Mouse (Mus musculus) activated CD4-positive, CD25-positive, alpha-beta regulatory T cell, adult 4 months (primary cell): ENCODE measurements around the gene Farp2. TPM values are rescaled to one million over a fixed set of nuclear protein-coding genes. Genes with fewer than 3 reads are reported as not detected.
"Not testable (repeated sequence)": the region's sequence is repeated elsewhere in the genome, so short reads cannot be mapped to it uniquely, and the experiment has no call there.

Experiments
- ATAC-seq: one replicate; pipeline ENCODE4 v1.8.0; 2017
- polyA plus RNA-seq, 2 experiments: library from polyadenylated mRNA; unstranded; fragments of 100-300 nt; shearing (Covaris generic); gene quantifications; one replicate each; pipeline ENCODE4 v1.2.1; 2017

Gene Farp2
- polyA plus RNA-seq, 2 experiments from 2014 or later = 0.61 to 0.76 TPM

DNA sequence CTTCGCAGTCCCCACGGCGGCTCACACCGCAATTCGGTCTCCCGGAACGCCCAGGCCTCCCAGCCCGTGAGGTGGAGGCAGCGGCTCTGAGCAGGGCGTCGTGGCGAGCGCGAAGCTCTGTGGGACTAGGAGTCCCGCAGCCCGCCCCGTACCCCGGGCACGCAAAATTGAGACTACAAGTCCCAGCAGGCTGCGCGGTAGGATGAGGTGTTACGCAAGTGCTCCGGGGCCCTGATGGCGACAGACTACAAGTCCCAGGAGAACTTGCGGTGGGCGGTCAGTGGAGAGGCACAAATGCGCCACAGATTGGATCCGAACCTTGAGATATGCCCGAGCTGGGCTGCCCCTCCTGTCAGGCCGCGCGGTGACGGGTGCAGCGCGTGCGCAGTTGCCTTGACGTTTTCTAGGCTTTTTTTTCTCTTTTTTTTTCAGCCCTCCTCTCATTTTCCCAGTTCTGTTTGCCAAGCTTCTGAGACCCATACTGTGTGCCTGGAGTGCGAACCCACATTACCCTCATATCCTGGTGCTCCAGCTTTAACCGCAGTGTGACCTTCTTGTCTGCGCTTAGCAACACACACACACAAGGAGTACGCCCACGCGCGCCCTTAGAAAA lies 123.8 kb downstream of the Farp2 start:
- peak; percentile 99 for ATAC-seq

DNA sequence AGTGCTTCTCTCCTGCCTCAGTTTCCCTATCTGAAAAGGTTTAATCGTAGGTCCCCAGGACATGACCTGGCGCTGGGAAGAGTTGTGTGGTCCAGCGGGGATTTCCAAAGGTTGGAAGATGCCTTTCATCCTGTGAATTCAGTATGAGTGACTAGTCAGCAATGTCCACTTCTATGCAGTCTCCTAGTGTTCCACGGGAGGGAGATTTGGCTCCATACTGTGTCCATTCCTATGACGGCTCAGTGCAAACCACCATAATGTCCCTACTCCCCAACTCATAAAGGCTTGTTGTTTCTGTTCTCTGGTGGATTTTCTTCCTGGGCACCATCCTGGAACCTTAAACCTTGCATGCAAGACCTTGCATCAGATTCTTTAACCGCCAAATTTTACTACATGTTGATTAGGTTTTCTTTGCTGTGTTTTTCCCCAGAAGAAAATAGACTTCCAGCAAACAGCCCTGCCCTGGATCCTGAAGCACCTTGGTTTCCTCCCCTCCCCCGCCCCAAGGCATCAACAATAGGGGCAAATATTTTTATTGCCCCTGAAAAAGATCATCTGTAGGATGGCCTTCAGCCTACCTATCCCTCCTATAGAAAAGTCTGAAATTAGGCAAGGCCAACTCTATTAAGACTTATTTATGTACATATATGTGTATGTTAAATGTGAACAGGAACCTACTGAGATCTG lies 124.5 kb downstream of the Farp2 start:
- ATAC-seq = no peak

DNA sequence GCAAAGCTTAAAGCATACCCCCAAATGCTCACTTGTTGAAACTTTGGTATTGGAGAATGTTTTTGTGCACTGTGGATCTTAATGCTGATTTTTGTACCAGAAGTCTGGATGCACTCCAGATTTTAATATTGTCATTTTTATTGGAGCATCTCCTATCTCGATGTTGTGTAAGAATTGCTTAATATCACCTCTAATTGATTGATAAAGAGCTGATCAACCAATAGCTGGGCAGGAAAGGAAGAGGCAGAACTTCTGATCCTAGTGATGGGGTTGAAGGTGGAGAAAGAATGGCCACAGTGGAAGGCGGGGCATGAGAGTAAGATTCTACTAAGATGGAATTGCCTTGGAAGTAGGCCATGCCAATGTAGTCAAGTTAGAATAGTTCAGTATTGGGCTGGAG lies 130.1 kb downstream of the Farp2 start:
- no peak for ATAC-seq

DNA sequence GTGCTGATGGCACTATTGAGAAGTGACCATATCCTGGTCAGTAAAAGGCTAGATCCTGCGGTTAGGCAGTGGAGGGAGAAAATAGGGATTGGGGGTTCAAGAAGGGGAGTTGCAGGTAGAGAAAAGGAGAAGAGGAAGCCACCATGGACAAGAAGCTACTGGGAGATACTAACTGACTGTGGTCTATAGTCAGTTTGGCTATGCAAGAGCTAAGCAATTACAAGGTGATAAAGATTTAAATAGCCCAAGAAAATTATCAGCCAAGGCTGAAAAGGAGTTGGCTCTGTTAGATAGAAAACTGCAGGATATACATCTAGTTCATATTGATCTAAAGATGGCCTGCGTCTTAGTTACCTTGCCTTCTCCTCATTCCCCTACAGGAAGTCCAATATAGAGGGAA lies 130.8 kb downstream of the Farp2 start:
- ATAC-seq = no peak

DNA sequence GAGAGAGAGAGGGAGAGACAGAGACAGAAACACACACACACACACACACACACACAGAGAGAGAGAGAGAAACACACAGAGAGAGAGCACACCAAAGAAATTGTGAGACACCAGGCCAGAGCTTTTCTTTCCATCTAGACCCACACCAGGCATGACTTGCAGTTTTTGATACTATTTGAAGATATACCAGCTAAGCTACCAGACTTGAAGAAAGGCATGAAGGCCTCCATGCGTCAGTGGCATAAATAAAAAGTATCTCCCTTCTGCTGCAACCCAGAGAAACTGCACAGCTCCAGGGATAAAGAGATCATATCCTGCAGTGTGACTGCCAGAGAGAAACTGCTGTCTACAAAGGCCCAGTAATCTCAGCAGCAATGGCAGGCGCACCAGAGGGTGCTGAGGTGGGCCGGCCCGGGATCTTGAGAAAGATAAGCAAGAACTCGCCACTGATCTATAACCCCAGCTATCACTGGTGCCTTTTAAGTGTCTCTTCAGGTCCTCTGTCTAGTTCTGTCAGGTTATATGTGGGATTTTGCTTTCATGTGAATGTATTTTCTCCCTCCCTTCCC lies 137.8 kb downstream of the Farp2 start:
- no peak for ATAC-seq

DNA sequence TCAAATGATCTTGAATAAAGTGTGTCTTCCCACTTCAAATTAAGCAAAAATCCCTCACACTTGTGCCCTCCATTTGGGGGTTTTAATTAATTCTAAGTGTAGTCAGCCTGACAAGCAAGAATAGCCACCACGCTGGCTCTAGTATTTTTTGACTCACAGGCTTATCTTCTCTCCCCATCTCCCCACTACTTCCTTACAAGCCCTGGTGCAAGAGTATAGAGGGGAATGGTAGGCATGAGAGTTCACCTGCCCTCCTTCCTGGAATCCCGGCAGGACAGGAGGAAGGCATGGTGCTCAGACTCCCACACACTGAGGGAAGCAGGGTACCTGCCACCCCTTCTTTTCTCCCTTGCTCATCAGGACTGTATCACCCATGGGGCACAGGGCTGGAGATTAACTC lies 142.4 kb downstream of the Farp2 start:
- ATAC-seq = no peak

DNA sequence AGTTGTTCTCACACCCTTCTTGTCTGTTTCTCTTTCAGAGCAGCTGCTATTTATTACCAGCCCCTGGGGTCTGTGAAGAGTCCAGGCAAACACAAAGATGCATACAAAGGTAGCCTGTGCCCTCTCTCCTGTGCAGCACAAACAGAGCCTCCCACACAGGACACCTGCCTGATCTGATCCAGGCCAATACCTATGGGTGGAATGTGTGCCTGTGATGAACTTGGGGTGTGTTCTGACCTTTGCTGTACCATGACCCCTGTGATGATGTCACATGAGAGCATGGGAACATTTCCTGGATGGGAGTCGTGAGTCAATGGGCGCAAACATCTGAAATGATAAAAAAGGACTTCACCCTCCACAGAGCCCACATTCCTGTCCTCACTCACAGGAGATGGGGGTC lies 142.9 kb downstream of the Farp2 start:
- no peak for ATAC-seq

DNA sequence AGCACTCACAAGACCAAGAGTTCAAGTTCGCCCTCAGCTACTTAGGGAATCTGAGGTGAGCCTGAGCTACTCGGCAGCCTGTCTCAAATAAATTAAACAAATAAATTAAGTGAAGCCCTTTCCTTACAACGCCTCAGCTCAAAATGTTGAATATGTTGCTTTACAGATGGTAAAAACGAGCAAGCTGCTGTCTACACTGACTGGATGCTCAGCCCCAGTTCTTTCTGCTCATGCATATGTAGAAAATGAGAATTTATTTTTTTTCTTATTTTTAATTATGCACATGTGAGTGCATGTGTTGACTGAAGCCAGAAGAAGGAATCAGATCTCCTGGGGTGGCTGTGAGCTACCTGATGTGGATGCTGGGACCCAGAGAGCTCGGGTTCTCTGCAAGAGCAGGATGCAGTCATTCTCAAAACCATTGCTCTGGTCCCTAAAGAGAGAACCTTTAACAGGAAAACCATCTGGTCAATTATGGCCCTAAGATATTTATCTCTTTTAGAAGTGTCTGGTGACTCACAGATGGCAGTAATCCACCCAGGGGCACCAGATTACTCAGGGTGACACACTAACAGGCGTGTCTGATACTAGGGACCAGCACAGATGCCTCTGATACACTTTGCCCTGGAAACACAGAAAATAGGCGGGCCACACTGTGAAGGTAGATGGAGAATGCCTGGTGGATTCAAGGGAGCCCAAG lies 144.6 kb downstream of the Farp2 start:
- no peak for ATAC-seq

DNA sequence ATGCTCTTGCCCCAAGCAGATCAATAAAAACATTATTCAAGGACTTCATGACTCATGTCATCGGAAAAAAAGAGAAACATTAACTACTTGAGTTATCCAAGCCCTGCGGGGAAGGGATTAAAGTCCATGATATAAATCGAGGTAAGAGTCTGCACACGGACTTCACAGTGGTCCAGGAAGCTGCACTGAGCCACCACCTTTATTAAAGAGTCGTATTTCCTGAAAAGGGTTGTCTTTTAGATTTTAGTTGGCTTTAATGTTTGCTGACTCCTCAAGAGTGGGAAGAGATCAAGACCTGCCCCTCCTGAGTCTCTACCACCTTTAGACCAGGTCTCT lies 145.1 kb downstream of the Farp2 start:
- no peak for ATAC-seq

DNA sequence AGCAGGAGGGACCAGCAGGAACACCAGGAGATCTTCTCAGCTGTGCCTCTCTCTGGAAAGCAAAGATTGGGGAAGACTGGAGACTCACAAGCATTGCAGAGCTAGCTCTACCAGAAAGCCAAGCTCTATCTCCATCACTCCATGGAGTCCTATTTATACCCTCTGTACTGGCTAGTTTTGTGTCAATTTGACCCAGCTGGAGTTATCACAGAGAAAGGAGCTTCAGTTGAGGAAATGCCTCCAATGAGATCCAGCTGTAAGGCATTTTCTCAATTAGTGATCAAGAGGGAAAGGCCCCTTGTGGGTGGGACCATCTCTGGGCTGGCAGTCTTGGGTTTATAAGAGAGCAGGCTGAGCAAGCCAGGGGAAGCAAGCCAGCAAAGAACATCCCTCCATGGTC lies 146.7 kb downstream of the Farp2 start, which contains the start of gene Stk25:
Stk25 (minus strand) TSS at position 101 of the 400 bp plus-strand sequence.
- not testable (repeated sequence) for ATAC-seq

DNA sequence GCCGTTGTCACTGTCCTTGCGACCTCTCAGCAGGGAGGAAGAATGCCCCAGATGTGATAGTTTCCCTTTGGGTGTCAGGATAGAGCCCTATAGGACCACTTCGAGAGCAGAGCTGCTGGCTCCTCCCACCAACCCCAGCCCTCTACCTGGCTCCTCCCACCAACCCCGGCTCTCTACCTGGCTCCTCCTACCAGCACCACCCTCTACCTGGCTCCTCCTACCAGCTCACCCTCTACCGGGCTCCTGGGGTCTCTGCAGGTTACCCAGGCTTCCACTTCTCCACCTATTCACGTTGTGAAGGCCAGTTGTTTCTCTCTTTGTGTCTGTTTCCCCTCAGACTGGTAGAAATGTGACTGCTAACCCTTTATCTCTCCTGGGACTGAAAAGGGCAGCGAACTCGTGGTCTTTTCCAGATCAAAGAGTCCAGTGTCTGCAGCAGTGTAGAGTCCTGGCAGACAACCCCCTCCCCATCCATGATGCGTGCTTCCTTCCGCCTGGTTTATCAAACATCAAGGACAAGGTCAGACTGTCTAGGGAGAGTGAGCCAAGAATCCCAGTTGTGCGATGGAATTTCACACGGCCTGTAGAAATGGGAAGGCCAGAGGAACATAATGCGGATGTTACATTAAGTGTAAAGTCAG lies 156.0 kb downstream of the Farp2 start:
- ATAC-seq = no peak

DNA sequence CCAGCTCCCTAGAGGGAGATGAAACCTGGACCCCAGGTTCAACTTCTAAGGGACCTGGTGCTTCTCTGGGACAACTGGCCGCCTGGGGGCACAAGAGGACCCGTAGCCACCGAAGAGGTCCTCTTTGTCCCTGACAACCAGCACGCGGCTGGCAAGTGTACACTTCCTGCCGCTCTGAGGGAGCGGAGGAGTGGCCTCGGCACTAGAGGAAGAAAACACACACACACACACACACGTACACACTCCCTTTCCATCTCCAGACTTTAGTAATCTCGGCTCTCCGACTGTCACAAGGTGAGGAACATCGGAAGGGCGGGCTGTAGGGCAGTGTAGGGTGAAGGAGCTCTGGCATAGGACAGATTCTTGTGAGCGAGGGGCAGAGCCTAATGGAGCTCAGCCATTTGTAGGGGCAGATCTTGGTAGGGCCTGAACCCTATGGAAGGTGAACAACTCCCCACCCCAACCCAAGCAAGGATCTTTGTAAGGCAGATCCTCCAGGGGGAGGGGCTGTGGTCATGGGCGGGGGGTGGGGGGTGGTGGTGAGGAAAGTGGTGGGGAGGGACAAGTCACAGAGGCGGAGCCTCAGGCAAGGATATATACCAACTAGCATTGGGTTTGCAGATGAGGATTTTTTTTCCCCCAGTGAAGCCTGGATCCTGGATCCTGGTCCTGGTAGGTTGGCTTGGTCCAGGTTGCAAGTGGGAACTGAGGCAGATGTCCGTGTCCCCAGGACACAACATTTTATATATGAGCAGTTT lies 157.1 kb downstream of the Farp2 start:
- ATAC-seq = peak; percentile 78

DNA sequence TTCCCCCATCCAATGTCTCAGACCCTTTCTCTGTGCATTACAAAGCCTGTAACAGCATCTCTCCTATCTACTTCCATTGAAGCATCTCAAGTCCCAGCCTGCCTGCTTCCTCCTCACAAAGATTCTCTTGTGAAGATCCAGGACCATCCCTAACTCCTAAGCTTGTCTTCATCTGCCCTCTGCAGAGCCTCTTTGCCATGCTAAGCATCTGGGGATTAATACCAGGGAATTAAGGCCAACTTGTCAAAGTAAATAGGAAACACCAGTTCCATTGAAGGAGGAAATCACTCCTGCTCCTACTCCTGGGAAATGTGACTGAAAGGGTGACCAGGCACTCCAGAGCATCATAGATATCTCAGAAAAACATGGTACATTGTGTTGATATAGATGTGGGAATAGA lies 158.1 kb downstream of the Farp2 start:
- ATAC-seq = no peak

Other genes with a start within 250 kb of the Farp2 start
- gene Mterf4, start 206.2 kb upstream of the Farp2 start, polyA plus RNA-seq = 10 to 100 TPM; 17.6 to 24.0 TPM
- gene Ppp1r7, start 169.2 kb upstream of the Farp2 start, polyA plus RNA-seq = 10 to 100 TPM; 68.9 to 74.5 TPM
- gene Pask, start 168.6 kb upstream of the Farp2 start, polyA plus RNA-seq = 1 to 10 TPM; 2.1 to 2.4 TPM
- gene Ano7, start 138.1 kb upstream of the Farp2 start, polyA plus RNA-seq = under 1 TPM in 1 of 2 experiments, not detected in 1; 0.38 TPM
- 10 to 100 TPM; 44.1 to 58.8 TPM for gene Hdlbp, start 33.3 kb upstream of the Farp2 start, polyA plus RNA-seq
- gene Stk25, start 146.6 kb downstream of the Farp2 start, polyA plus RNA-seq = 10 to 100 TPM; 28.6 to 32.3 TPM
- gene Bok, start 173.6 kb downstream of the Farp2 start, polyA plus RNA-seq = not detected
- 10 to 100 TPM; 54.1 to 77.9 TPM for gene Atg4b, start 239.4 kb downstream of the Farp2 start, polyA plus RNA-seq
- gene Thap4, start 242.8 kb downstream of the Farp2 start, polyA plus RNA-seq = 10 to 100 TPM; 15.3 to 16.5 TPM